Mouse (Mus musculus) gastrocnemius, postnatal 14 days (tissue): Measurements from ENCODE around the gene Mbnl2. TPM values are rescaled to one million over a fixed set of nuclear protein-coding genes. Genes with fewer than 3 reads are reported as not detected.

Experiments
- DNase-seq: peaks from one replicate; pipeline ENCODE4 v3.0.0; 2021; ENCODE audit warnings: mixed read lengths
- intact Hi-C: fragments of 180-260 bp; cut with DNase I; formaldehyde crosslinking; loops from one replicate; pipeline ENCODE4 v1.15.1; 2025; ENCODE audit warnings: low total_unique reads
- total RNA-seq, 2 experiments: library from RNA; stranded (reverse); gene quantifications; 2 replicates each; pipeline ENCODE4 v1.2.3; 2021

The Mbnl2 gene
- total RNA-seq, 2 experiments from 2014 or later = 232 to 277 TPM

DNA sequence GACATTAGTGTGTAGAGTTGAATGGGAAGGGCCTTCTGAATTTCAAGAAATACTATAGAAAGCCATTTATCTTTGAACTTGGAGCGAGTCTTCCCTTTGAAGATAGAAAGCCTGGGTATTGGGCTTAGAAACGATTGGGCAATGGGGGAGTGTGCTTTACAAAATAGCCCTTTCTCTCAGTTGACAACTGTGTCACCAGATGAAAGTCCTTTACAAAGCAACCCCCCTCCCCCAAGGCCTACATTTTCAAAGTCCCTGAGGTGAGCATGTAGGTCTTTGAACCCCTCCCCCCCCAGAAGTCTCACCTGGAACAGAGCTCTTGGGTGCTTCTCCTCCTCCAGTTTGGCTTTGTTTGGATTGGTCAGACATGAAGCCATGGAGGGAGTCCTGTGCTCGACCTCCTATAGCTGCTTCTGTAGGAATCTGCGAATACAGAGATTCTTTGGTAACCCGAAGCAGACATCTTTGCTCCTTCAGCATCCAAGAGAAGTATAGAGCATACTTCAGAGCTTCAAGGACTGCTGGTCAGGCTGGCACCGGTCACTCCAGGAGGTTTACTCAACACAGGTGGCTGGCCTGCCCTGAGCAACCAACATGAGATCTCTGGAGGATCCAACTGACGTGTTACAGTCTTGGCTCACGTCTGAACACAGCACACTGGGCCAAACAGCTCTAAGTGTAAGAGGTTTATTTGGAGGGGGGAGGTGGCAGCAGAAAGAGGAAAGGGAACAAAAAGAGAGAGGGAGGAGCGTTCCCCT lies 43.7 kb downstream of the Mbnl2 start:
- intact Hi-C loops = no loop called here
- DNase-seq = no peak

- intact Hi-C loops = no loop called here
- DNase-seq = no peak
These were observed 46.6 kb downstream of the Mbnl2 start for GRCm38 (mm10) chr14:120322041-120322440.

- no peak for DNase-seq
- intact Hi-C loops = no loop called here
These were observed 47.6 kb downstream of the Mbnl2 start for GRCm38 (mm10) chr14:120323111-120323510.

DNA sequence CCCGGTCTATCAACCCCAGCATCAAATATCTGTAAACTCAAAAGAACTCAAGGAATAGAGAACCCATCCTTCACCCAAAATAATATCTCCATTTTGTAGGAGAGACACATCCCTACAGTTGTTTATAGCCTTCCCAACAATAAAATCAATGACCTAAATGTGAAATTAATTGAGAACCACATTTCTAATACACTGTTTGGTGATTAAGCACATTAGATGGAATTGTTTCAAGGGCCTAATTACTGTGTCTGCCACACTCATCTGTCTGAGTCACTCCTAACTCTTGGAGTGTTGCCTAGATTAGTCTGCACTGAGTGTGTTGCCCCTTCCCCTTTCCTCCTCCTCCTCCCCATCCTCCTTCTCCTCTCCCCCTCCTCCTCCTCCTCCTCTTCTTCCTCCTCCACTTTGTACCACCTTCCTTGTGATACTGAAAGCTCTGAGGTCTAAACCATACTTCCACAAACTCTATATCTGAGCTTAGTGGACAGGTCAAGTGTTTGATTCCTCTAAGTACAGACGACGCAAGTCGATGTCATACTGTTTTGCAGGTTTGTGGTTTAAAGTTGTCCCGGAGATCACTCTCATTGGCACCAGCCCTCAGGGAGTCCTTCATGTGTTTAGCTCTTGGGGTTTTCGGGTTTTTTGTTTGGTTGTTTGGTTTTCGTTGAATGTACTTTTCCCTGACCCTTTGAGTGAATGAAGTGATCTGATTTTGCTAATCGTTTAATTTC lies 48.8 kb downstream of the Mbnl2 start:
- intact Hi-C loops = no loop called here
- no peak for DNase-seq

GRCm38 (mm10) chr14:120324883-120325480 lies 49.5 kb downstream of the Mbnl2 start:
- no peak for DNase-seq
- intact Hi-C loops = no loop called here

DNA sequence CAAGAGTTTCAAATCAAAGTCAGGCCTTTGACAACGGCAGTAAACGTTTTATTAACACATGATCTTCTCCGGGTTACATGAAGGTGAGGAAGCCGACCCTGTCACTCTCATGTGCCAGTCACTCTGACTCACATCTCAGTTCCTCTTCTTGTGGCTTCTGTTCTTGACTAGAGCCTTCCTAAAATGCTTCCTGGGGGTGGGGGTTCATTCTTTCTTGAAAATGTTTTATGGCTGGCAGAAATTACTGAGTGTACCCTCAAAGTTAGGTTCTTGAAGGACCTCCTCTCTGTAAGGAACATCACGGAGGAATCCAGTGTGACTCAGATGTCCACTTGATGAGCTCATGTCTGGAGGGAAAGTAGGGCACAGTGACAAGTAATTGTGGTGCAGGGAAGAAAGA lies 50.2 kb downstream of the Mbnl2 start:
- intact Hi-C loops = no loop called here
- DNase-seq = no peak

DNA sequence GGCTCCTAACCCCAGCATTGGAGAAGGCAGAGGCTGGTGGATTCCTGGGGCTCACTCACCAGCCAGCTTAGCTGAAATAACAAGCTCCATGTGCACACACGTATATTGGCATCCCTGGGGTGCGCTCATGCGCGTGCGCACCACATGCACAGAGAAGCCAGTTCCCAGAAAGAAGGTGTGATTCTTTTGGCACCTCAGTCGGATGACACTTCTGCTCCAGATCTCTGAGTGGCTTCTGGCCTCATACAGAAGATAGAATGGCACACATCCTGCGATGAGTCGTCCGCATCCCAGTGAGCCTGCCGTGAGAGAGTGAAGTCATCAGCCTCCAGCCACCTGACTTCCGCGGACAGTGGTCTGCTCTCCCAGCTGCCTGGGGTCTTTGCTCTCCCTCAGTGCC lies 55.0 kb downstream of the Mbnl2 start:
- no peak for DNase-seq
- intact Hi-C loops = no loop called here

GRCm38 (mm10) chr14:120330881-120331514 lies 55.5 kb downstream of the Mbnl2 start:
- DNase-seq = no peak
- intact Hi-C loops = no loop called here

GRCm38 (mm10) chr14:120333465-120334243 lies 58.2 kb downstream of the Mbnl2 start:
- intact Hi-C loops = no loop called here
- DNase-seq = no peak

GRCm38 (mm10) chr14:120335366-120335765 lies 59.9 kb downstream of the Mbnl2 start:
- intact Hi-C loops = no loop called here
- DNase-seq = no peak

DNA sequence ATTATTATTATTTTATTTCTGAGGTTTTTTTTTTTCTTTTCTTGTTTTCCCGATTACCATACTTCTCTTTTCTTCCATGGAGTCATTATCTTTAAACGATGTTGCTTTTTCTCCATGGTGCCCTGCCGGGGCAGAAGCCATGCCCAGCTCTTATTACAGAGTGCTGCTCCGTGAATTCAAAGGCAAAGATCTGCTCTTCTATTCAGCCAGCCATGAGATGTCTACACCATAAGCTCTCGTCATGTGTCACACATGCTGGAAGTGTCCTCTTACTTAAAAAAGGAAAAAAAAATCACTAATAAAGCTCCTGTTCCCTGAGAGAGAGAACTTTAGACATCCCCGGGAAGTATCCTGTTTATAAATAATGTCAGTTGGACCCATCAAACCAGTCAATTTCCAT lies 60.4 kb downstream of the Mbnl2 start:
- intact Hi-C loops = no loop called here
- DNase-seq = no peak

GRCm38 (mm10) chr14:120336380-120336779 lies 60.9 kb downstream of the Mbnl2 start:
- DNase-seq = peak; percentile 75
- intact Hi-C loops = no loop called here

DNA sequence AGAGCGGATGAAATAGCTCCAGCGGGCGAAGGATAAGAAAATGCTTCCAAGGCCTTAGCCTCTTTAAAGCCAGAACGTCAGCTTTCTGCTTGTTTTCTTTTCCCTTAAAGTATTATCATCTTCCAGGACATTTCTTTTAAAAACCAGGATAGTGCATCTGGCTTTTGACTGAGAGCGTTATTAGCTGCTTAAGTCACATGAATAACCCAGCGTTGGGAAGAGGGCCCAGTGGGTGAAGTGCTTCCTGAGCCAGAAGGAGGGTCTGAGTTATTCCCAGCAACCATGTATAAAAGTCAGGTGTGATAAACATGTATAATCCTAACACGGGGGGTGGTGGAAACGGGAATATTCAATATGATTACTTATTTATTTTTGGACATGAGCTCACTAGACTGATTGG lies 61.4 kb downstream of the Mbnl2 start:
- intact Hi-C loops = no loop called here

DNA sequence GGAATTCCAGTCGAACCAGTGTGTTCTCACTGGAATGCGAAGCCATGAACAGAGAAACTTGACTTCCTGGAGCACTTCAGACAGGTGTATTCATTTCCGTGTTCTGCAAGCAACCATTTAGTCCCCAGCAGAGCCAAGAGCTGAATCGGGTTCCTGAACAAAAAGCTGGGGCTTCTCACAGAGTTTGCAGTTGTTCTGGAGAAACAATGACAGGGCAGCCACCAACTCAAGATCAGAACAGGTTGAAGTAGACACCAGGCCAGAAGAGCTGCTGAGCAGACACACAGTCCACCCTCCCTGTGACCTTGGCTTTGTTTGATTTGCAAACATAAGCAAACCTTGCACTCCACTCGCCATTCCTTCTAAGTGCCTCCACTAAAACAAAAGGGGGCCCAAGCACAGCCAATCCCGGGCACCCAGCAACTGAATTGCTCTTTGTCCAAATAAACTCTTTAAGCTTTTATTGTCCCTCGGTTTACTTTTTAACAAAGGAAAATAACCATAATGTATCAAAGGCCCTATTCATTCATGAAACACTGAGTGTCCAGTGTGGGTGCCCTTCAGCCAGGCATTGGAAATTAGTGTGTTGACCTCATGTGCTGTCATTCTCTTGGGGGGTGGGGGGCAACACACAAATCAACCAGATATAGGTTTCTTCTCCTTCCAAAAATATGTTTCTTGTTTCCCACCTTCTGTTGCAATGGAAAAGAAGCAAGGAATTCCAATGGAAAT lies 62.4 kb downstream of the Mbnl2 start:
- intact Hi-C loops = no loop called here
- DNase-seq = no peak

More for the DNA sequence above, 61.4 kb downstream of the Mbnl2 start:
- DNase-seq = no peak

DNA sequence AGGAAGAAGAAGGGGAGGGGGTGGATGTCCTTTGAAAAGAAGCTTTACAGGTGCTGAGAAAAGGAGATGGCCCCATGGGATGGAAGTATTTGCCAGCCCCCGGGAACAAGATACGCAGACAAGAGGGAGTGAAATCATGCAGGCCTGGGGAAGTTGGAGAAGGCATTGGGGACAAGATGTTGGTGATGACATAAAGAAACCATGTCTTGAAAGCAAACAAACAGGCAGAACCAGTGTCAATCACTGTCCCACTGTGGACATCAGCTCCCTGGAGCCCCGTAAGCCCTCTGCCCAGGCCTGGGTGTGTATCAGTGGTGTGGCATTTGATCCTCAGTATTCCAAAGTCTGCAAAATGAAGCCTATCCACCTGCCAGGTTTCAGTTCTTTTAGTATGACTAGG lies 63.2 kb downstream of the Mbnl2 start:
- intact Hi-C loops = no loop called here
- no peak for DNase-seq

DNA sequence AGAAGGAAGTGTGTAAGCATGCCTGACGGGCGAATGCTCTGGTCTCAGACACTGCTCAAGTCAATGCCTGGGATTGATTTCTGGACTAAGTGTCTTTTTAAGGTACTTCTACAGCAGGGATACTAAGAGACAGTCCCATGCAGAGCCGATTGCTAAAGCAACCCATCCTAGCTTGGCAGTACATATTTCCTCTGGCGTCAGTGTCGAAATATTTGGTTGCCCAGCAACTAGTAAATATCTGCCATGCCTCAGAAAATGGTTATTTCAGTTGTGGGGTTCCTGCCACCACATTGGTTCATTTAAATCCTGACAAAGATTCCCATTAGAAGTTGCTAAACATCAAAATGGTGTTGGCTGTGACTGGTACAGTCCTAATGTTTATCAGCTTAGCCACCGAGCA lies 66.4 kb downstream of the Mbnl2 start:
- intact Hi-C loops = no loop called here
- no peak for DNase-seq

GRCm38 (mm10) chr14:120342321-120342720 lies 66.9 kb downstream of the Mbnl2 start:
- intact Hi-C loops = no loop called here
- no peak for DNase-seq

DNA sequence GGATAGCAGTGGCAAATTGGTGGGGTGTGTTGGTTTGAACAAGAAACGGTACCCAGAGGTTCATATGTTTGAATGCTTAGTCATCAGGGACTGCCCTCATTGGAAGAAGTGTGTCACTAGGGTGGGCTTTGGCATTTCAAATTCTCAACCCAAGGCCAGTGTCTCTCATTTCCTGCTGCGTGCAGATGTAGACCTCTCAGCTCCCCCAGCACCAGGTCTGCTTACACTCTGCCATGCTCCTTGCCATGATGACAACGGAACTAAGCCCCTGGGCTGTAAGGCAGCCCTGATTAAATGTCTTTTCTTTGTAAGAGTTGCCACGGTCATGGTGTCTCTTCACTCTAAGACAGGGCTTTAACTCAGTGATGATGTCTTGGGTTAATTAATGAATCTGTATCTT lies 69.2 kb downstream of the Mbnl2 start:
- DNase-seq = no peak
- intact Hi-C loops = no loop called here
